Mouse (Mus musculus) G1E (cell line): ENCODE results near the gene Pik3ip1. TPM values are rescaled to one million over a fixed set of nuclear protein-coding genes. Genes with fewer than 3 reads are reported as not detected.

Experiments
- ATAC-seq: 2 replicates; pipeline ENCODE4 v1.8.0; 2016; ENCODE audit warnings: mild to moderate bottlenecking; ENCODE audit not compliant: insufficient number of reproducible peaks, poor library complexity, low FRiP score, severe bottlenecking; ENCODE audit errors: extremely low read depth
- DNase-seq: peaks from one replicate; pipeline ENCODE4 v3.0.0; 2012; ENCODE audit warnings: low spot score
- H3K27me3 ChIP-seq: 2 replicates; pipeline ENCODE4 v1.6.1; 2012; ENCODE audit warnings: mild to moderate bottlenecking, low read length, inconsistent platforms; ENCODE audit not compliant: insufficient read depth
- H3K36me3 ChIP-seq: replicated peaks from 2 replicates; pipeline ENCODE3; 2012; ENCODE audit warnings: mild to moderate bottlenecking, inconsistent platforms
- H3K4me1 ChIP-seq: 2 replicates; pipeline ENCODE4 v1.6.1; 2012; ENCODE audit warnings: low read depth, low read length, inconsistent platforms, mixed read lengths; ENCODE audit not compliant: insufficient read depth
- H3K4me3 ChIP-seq: 2 replicates; pipeline ENCODE4 v1.5.1; 2012; ENCODE audit warnings: low read depth, mild to moderate bottlenecking, inconsistent platforms, low read length, moderate library complexity, mixed read lengths
- H3K9me3 ChIP-seq: replicated peaks from 2 replicates; pipeline ENCODE4 v1.6.1; 2012; ENCODE audit warnings: inconsistent platforms
- CTCF ChIP-seq: IDR thresholded peaks from 2 replicates; pipeline ENCODE4 v1.5.1; 2012; ENCODE audit warnings: low read depth, low read length, inconsistent platforms, mixed read lengths
- GATA1 ChIP-seq: IDR thresholded peaks from 2 replicates; pipeline ENCODE4 v1.6.1; 2012; ENCODE audit warnings: borderline replicate concordance, low read length, inconsistent platforms, mixed read lengths
- GATA2 ChIP-seq: IDR thresholded peaks from 2 replicates; pipeline ENCODE4 v1.6.1; 2012; ENCODE audit warnings: low read depth, low read length, inconsistent platforms, borderline replicate concordance
- POLR2AphosphoS5 ChIP-seq: IDR thresholded peaks from 2 replicates; pipeline ENCODE4 v1.6.1; 2012; ENCODE audit warnings: low read depth, low read length, inconsistent platforms; ENCODE audit not compliant: insufficient replicate concordance
- TAL1 ChIP-seq: conservative IDR thresholded peaks from 2 replicates; pipeline ENCODE4 v1.6.1; 2012; ENCODE audit warnings: low read depth, low read length, inconsistent platforms, mixed read lengths
- polyA plus RNA-seq: library from polyadenylated mRNA; stranded (reverse); fragments of >175 nt; gene quantifications from 2 replicates; pipeline ENCODE4 v1.2.3, GENCODE M21; 2012
- total RNA-seq, 2 experiments: library from RNA; stranded (forward) in 1 of 2; stranded (reverse) in 1 of 2; fragments of 200-1000 nt in 1 of 2; fragments of >200 nt in 1 of 2; fragmentation: Nextera tagmentation in 1 of 2; gene quantifications; 2 replicates each; pipeline ENCODE4 v1.2.3; 2014 to 2017

The Pik3ip1 gene
- total and polyA plus RNA-seq, 3 experiments, result 0.53 to 4.8 (median 2.2) TPM

DNA sequence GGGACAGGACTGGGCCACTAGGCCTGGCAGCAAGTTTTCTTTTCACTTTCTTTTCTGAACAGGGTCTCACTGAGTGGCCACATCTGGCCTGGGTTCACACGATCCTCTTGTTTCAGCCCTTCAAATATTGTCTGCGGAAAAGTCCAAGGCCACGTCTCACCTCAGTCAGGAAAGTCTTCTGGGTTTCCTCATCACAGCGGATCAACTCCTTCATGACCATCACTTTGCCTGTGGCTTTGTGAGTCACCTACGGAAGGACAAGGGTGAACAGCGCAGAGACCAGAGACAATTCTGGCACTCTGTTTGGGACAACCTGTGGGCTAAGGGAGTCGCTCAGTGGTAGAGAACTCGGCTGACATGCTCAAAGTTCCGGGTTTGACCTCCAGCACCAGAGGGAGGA lies 21.9 kb downstream of the Pik3ip1 start:
- H3K4me3 ChIP-seq, result no peak overlapping the region
- DNase-seq (no peak), ATAC-seq (no peak)
- peaks cover 22% of the 10 kb centered on the region for H3K4me1 ChIP-seq
- no peak for TF ChIP-seq TAL1
- TF ChIP-seq CTCF, result no peak
- TF ChIP-seq POLR2AphosphoS5, result no peak
- no peak for TF ChIP-seq GATA2
- no peak for TF ChIP-seq GATA1
- H3K27me3 ChIP-seq, result no peaks in the 10 kb centered on the region
- H3K36me3 ChIP-seq, result peaks cover 90% of the 10 kb centered on the region
- no peaks in the 10 kb centered on the region for H3K9me3 ChIP-seq

DNA sequence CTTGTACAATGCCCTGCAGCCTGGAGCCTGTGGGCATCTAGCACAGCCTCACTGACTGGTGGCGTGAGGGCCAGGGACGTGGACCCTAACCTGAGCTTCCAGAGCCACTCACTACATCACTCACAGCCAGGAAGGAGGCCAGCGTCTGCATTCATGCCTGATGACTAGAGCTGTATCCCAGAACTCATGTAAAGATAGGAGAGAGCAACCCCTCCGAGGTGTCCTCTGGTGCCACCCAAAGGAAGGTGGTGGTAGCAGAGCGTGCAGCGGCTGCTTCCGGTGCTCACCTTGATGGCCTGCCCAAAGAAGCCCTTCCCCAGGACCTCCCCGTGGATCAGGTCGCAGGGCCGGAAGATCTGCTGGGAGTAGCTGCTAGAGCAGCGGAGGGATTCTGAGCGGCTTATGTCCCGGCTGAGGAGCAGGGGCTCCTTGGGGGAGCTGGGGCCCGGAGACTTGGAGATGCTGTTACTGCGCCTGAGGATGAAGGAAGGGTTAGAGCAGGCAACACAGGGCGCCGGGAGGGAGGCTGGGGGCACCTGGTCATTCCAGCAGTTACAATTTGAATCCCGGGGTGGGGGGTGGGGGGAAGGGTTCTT lies 22.9 kb downstream of the Pik3ip1 start:
- TF ChIP-seq GATA2 (no peak), TAL1 (no peak), CTCF (no peak), GATA1 (no peak), POLR2AphosphoS5 (no peak)
- H3K4me1 ChIP-seq, result peaks cover 15% of the 10 kb centered on the region
- peaks cover 88% of the 10 kb centered on the region for H3K36me3 ChIP-seq
- H3K9me3 ChIP-seq, result no peaks in the 10 kb centered on the region
- no peak overlapping the region for H3K4me3 ChIP-seq
- DNase-seq (no peak), ATAC-seq (no peak)
- H3K27me3 ChIP-seq, result no peaks in the 10 kb centered on the region

GRCm38 (mm10) chr11:3362854-3363253 lies 32.7 kb downstream of the Pik3ip1 start:
- TF ChIP-seq POLR2AphosphoS5 (no peak), GATA2 (no peak), CTCF (no peak), TAL1 (no peak), GATA1 (no peak)
- Histone ChIP-seq H3K4me1 (no peaks in the 10 kb centered on the region; the same call in 1 of the 2 replicates), H3K9me3 (no peaks in the 10 kb centered on the region), H3K4me3 (no peak overlapping the region), H3K36me3 (peaks cover 77% of the 10 kb centered on the region), H3K27me3 (no peaks in the 10 kb centered on the region)
- ATAC-seq (no peak), DNase-seq (no peak)

DNA sequence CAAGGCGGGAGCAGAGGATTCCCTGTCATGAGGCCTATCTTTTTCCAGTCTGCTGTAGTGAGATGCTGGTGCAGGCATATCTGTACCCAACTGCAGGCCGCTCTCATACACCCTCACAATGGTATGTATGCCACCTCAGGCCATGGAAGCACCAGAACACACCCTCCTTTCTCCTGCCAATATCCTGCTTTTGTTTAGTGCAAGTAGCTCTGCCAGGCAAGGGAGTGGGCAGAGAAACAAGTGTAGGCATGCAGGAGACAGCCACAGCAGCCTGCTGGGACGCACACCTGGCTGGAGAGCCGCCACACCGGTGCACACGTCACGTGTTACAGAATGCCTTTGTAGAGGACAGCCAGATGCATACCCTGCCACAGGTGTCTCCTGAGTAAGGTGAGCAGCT lies 36.2 kb downstream of the Pik3ip1 start:
- TF ChIP-seq GATA1, result no peak
- TF ChIP-seq CTCF, result no peak
- no peak for TF ChIP-seq GATA2
- no peak for TF ChIP-seq POLR2AphosphoS5
- no peak for TF ChIP-seq TAL1
- peaks cover 79% of the 10 kb centered on the region for H3K36me3 ChIP-seq
- no peak for DNase-seq
- no peaks in the 10 kb centered on the region for H3K27me3 ChIP-seq
- peaks cover 6% of the 10 kb centered on the region for H3K4me1 ChIP-seq
- no peak for ATAC-seq
- no peak overlapping the region for H3K4me3 ChIP-seq
- no peaks in the 10 kb centered on the region for H3K9me3 ChIP-seq

DNA sequence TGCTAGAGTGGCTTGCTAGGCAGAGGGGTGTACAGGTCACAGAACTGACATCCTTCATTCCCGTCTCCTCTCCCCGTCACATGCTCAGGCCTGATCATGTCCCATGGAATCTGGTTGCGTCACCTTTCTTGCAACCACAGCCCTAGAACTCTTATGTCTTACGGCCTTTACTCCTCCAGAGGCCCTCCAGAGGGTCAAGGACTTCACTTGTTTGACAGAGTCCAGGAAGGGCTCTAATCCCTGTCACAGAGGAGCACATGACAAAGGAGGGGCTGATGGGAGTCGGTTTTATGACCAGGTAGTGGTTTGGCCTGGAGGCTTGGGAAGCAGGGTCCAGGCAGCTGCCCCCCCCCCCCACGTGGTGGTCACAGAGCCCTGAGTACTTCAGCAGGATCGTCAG lies 38.8 kb downstream of the Pik3ip1 start:
- ATAC-seq (no peak), DNase-seq (no peak)
- Histone ChIP-seq H3K4me1 (peaks cover 12% of the 10 kb centered on the region), H3K36me3 (peaks cover 84% of the 10 kb centered on the region), H3K27me3 (no peaks in the 10 kb centered on the region), H3K9me3 (no peaks in the 10 kb centered on the region), H3K4me3 (no peak overlapping the region)
- TF ChIP-seq CTCF, result no peak
- no peak for TF ChIP-seq TAL1
- TF ChIP-seq GATA2, result no peak
- TF ChIP-seq GATA1, result no peak
- TF ChIP-seq POLR2AphosphoS5, result no peak

GRCm38 (mm10) chr11:3369449-3369848 lies 39.2 kb downstream of the Pik3ip1 start:
- H3K27me3 ChIP-seq, result no peaks in the 10 kb centered on the region
- DNase-seq, result no peak
- H3K9me3 ChIP-seq, result no peaks in the 10 kb centered on the region
- ATAC-seq, result no peak
- peaks cover 12% of the 10 kb centered on the region for H3K4me1 ChIP-seq
- TF ChIP-seq CTCF (no peak), POLR2AphosphoS5 (no peak), GATA1 (no peak), GATA2 (no peak), TAL1 (no peak)
- H3K36me3 ChIP-seq, result peaks cover 85% of the 10 kb centered on the region
- no peak overlapping the region for H3K4me3 ChIP-seq

- TF ChIP-seq CTCF, result no peak
- no peak for TF ChIP-seq GATA2
- no peak for TF ChIP-seq POLR2AphosphoS5
- no peak for TF ChIP-seq GATA1
- TF ChIP-seq TAL1, result no peak
- Histone ChIP-seq H3K4me3 (no peak overlapping the region), H3K4me1 (peaks cover 12% of the 10 kb centered on the region), H3K9me3 (no peaks in the 10 kb centered on the region), H3K27me3 (no peaks in the 10 kb centered on the region), H3K36me3 (peaks cover 88% of the 10 kb centered on the region)
- no peak for ATAC-seq
- no peak for DNase-seq
Observed at GRCm38 (mm10) chr11:3370162-3370561, 40.0 kb downstream of the Pik3ip1 start.
